Comparison of ENCODE assay signal across 8 mouse cellular contexts in genomic region chr12:84010201-84010600, GRCm38 (mm10). TPM values are rescaled to one million over a fixed set of nuclear protein-coding genes. Genes with fewer than 3 reads are reported as not detected.
DNase-seq lines count a peak whose midpoint lies in the region; ATAC-seq and TF ChIP-seq lines count a peak whose summit lies in the region.

No protein-coding gene starts in this region.

- H3K27me3 ChIP-seq in heart, embryonic 13.5 days (replicated peaks): peaks cover 4% of the 10 kb centered on the region; the same call in 1 of the 2 replicates
- H3K27me3 ChIP-seq in hindbrain, embryonic 12.5 days: no peaks in the 10 kb centered on the region
- H3K27me3 ChIP-seq in liver, postnatal 0 days (ENCODE audit: insufficient read depth, low read length): no peaks in the 10 kb centered on the region

- H3K4me3 ChIP-seq in heart, embryonic 13.5 days: peak overlapping the region; percentile 57
- peak overlapping the region; percentile 46 for H3K4me3 ChIP-seq in hindbrain, embryonic 12.5 days
- peak overlapping the region; percentile 41; the same call in 1 of the 2 replicates for H3K4me3 ChIP-seq in liver, postnatal 0 days (ENCODE audit: low read depth, low read length)

- no peak overlapping the region for H3K27ac ChIP-seq in heart, embryonic 13.5 days (replicated peaks)
- H3K27ac ChIP-seq in hindbrain, embryonic 12.5 days: no peak overlapping the region
- no peak overlapping the region for H3K27ac ChIP-seq in liver, postnatal 0 days (ENCODE audit: low read depth)

- 76% methylated on average over 3 of the region's 3 CpGs for WGBS in heart, embryonic 13.5 days
- 79% methylated on average over 3 of the region's 3 CpGs for WGBS in hindbrain, embryonic 12.5 days
- 66% methylated on average over 3 of the region's 3 CpGs for WGBS in liver, postnatal 0 days (ENCODE audit: insufficient replicate concordance)

- TF ChIP-seq POLR2A in brain, embryonic 14.5 days (IDR thresholded peaks at IDR 0.05; ENCODE audit: borderline replicate concordance, extremely low read depth, insufficient read depth, insufficient read length, poor library complexity, severe bottlenecking): no peak

- no peak for ATAC-seq in heart, embryonic 13.5 days (ENCODE audit: extremely low read depth, insufficient number of reproducible peaks, low FRiP score, low TSS enrichment)
- ATAC-seq in hindbrain, embryonic 12.5 days (ENCODE audit: low FRiP score): no peak
- no peak for ATAC-seq in liver, postnatal 0 days

- TF ChIP-seq EP300 in liver, postnatal 0 days (IDR thresholded peaks at IDR 0.05; ENCODE audit: low read depth): no peak

- no peak for TF ChIP-seq CTCF in brain, embryonic 14.5 days (IDR thresholded peaks at IDR 0.05; ENCODE audit: borderline replicate concordance, extremely low read depth, insufficient read depth, insufficient read length)
- TF ChIP-seq CTCF in liver, postnatal 0 days (IDR thresholded peaks at IDR 0.05; ENCODE audit: low read depth): no peak

- peaks cover 4% of the 10 kb centered on the region for H3K36me3 ChIP-seq in heart, embryonic 13.5 days
- H3K36me3 ChIP-seq in hindbrain, embryonic 12.5 days: peaks cover 2% of the 10 kb centered on the region; the same call in 1 of the 2 replicates
- H3K36me3 ChIP-seq in liver, postnatal 0 days (replicated peaks; ENCODE audit: insufficient read depth, low read length): no peaks in the 10 kb centered on the region

- intact Hi-C loops in heart, postnatal 14 days (cut with DNase I): no loop called here

- H3K4me2 ChIP-seq in heart, embryonic 13.5 days: peak overlapping the region; percentile 71
- H3K4me2 ChIP-seq in hindbrain, embryonic 12.5 days (replicated peaks): peak overlapping the region; percentile 54
- peak overlapping the region; percentile 66 for H3K4me2 ChIP-seq in liver, postnatal 0 days (ENCODE audit: low read depth, low read length)

- H3K4me1 ChIP-seq in heart, embryonic 13.5 days: peaks cover 26% of the 10 kb centered on the region
- H3K4me1 ChIP-seq in hindbrain, embryonic 12.5 days: peaks cover 28% of the 10 kb centered on the region
- peaks cover 13% of the 10 kb centered on the region for H3K4me1 ChIP-seq in liver, postnatal 0 days (ENCODE audit: insufficient read depth)

- H3K9ac ChIP-seq in heart, embryonic 13.5 days: peak overlapping the region; percentile 80
- peak overlapping the region; percentile 65; the same call in 1 of the 2 replicates for H3K9ac ChIP-seq in hindbrain, embryonic 12.5 days
- no peak overlapping the region for H3K9ac ChIP-seq in liver, postnatal 0 days (replicated peaks)

- H3K9me3 ChIP-seq in heart, embryonic 13.5 days: no peaks in the 10 kb centered on the region
- no peaks in the 10 kb centered on the region for H3K9me3 ChIP-seq in hindbrain, embryonic 12.5 days (replicated peaks)
- H3K9me3 ChIP-seq in liver, postnatal 0 days (ENCODE audit: low read length): no peaks in the 10 kb centered on the region

- no peak for DNase-seq in heart, postnatal 14 days
- peak; percentile 14 for DNase-seq in brain, embryonic 14.5 days (ENCODE audit: low read depth)
- no peak for DNase-seq in liver, postnatal 0 days
- DNase-seq in right cerebral cortex, postnatal 14 days: no peak
- DNase-seq in thymus, postnatal 14 days: no peak
- DNase-seq in cerebellum, adult 11-12 months: no peak

RNA-seq across cellular contexts. Expression of gene Acot1, which starts 0.9 kb away (rescaled TPM):
- polyA plus RNA-seq in heart, embryonic 13.5 days (2015; fragmentation: Nextera tagmentation; extraction: Ambion mirVana): 20.8 and 22.4 TPM in 2 replicates
- 10 to 100 TPM; 70.0 to 79.3 TPM for total RNA-seq in heart, postnatal 14 days (2021)
- polyA plus RNA-seq in brain, embryonic 14.5 days (2012; rRNA removed): 45.3 and 47.0 TPM in 2 replicates
- polyA plus RNA-seq in hindbrain, embryonic 12.5 days (2016; fragmentation: Nextera tagmentation; extraction: Ambion mirVana): 60.6 and 70.2 TPM in 2 replicates
- polyA plus RNA-seq in liver, postnatal 0 days (2015; fragmentation: Nextera tagmentation; extraction: Ambion mirVana): 87.8 and 106 TPM in 2 replicates

RNA-seq across cellular contexts. Expression of gene Acot2, which starts 22.5 kb away (rescaled TPM):
- polyA plus RNA-seq in heart, embryonic 13.5 days (2015; fragmentation: Nextera tagmentation; extraction: Ambion mirVana): 55.7 and 61.2 TPM in 2 replicates
- total RNA-seq in heart, postnatal 14 days (2021): 100 to 1,000 TPM; 146 to 155 TPM
- 3.1 and 4.5 TPM in 2 replicates for polyA plus RNA-seq in brain, embryonic 14.5 days (2012; rRNA removed)
- polyA plus RNA-seq in hindbrain, embryonic 12.5 days (2016; fragmentation: Nextera tagmentation; extraction: Ambion mirVana): 16.1 and 18.0 TPM in 2 replicates
- 32.8 and 39.4 TPM in 2 replicates for polyA plus RNA-seq in liver, postnatal 0 days (2015; fragmentation: Nextera tagmentation; extraction: Ambion mirVana)

RNA-seq across cellular contexts. Expression of gene Heatr4, which starts 25.5 kb away (rescaled TPM):
- not detected in 2 replicates for polyA plus RNA-seq in heart, embryonic 13.5 days (2015; fragmentation: Nextera tagmentation; extraction: Ambion mirVana)
- not detected for total RNA-seq in heart, postnatal 14 days (2021)
- polyA plus RNA-seq in brain, embryonic 14.5 days (2012; rRNA removed): not detected in 2 replicates
- polyA plus RNA-seq in hindbrain, embryonic 12.5 days (2016; fragmentation: Nextera tagmentation; extraction: Ambion mirVana): not detected in 2 replicates
- polyA plus RNA-seq in liver, postnatal 0 days (2015; fragmentation: Nextera tagmentation; extraction: Ambion mirVana): not detected in 2 replicates

RNA-seq across cellular contexts. Expression of gene Acot4, which starts 28.0 kb away (rescaled TPM):
- polyA plus RNA-seq in heart, embryonic 13.5 days (2015; fragmentation: Nextera tagmentation; extraction: Ambion mirVana): 0.19 and 0.66 TPM in 2 replicates
- 1 to 10 TPM in 1 of 2 experiments, under 1 TPM in 1; 0.85 to 1.2 TPM for total RNA-seq in heart, postnatal 14 days (2021)
- polyA plus RNA-seq in brain, embryonic 14.5 days (2012; rRNA removed): 0.21 and 0.45 TPM in 2 replicates
- 0.25 and 0.59 TPM in 2 replicates for polyA plus RNA-seq in hindbrain, embryonic 12.5 days (2016; fragmentation: Nextera tagmentation; extraction: Ambion mirVana)
- polyA plus RNA-seq in liver, postnatal 0 days (2015; fragmentation: Nextera tagmentation; extraction: Ambion mirVana): 29.0 and 35.0 TPM in 2 replicates

RNA-seq across cellular contexts. Expression of gene Gm49366, which starts 28.5 kb away (rescaled TPM):
- not detected in 2 replicates for polyA plus RNA-seq in heart, embryonic 13.5 days (2015; fragmentation: Nextera tagmentation; extraction: Ambion mirVana)
- total RNA-seq in heart, postnatal 14 days (2021): not detected
- polyA plus RNA-seq in brain, embryonic 14.5 days (2012; rRNA removed): 0.49 TPM in 1 of 2 replicates, not detected in the other
- polyA plus RNA-seq in hindbrain, embryonic 12.5 days (2016; fragmentation: Nextera tagmentation; extraction: Ambion mirVana): not detected in 2 replicates
- not detected in 2 replicates for polyA plus RNA-seq in liver, postnatal 0 days (2015; fragmentation: Nextera tagmentation; extraction: Ambion mirVana)
